Mouse (Mus musculus) C2C12 (cell line): ENCODE measurements around the gene Anapc15-ps. TPM values are rescaled to one million over a fixed set of nuclear protein-coding genes. Genes with fewer than 3 reads are reported as not detected.

Experiments
- H3K27me3 ChIP-seq: one replicate; pipeline ENCODE4 v1.6.1; 2011; ENCODE audit not compliant: control insufficient read depth, insufficient read depth, insufficient read length
- H3K36me3 ChIP-seq: one replicate; pipeline ENCODE4 v1.6.1; 2011; ENCODE audit not compliant: control insufficient read depth, insufficient read depth
- H3K4me3 ChIP-seq: one replicate; pipeline ENCODE4 v1.5.1; 2011; ENCODE audit warnings: mild to moderate bottlenecking, control low read depth; ENCODE audit not compliant: poor library complexity, insufficient read depth, severe bottlenecking
- H3K79me2 ChIP-seq: one replicate; pipeline ENCODE4 v1.6.1; 2011; ENCODE audit not compliant: control insufficient read depth, insufficient read depth
- H3K79me3 ChIP-seq: one replicate; pipeline ENCODE4 v1.6.1; 2011; ENCODE audit warnings: low read depth, control low read depth
- H3ac ChIP-seq: one replicate; pipeline ENCODE3; 2011; ENCODE audit warnings: low read depth; ENCODE audit not compliant: control insufficient read depth, insufficient read length
- CEBPB ChIP-seq: IDR thresholded peaks from one replicate; pipeline ENCODE4 v1.6.1; 2011; ENCODE audit warnings: low read depth, mild to moderate bottlenecking, control low read depth, moderate library complexity
- CTCF ChIP-seq: IDR thresholded peaks from one replicate; pipeline ENCODE4 v1.5.1; 2011; ENCODE audit not compliant: control insufficient read depth, insufficient read depth, insufficient read length
- FOSL1 ChIP-seq: IDR thresholded peaks from one replicate; pipeline ENCODE4 v1.8.0; 2011; ENCODE audit warnings: mild to moderate bottlenecking, low read length; ENCODE audit not compliant: poor library complexity, insufficient read depth, severe bottlenecking
- MAX ChIP-seq: IDR thresholded peaks from one replicate; pipeline ENCODE4 v1.6.1; 2011; ENCODE audit warnings: mild to moderate bottlenecking, control low read depth
- MYOD1 ChIP-seq: IDR thresholded peaks from one replicate; pipeline ENCODE4 v1.6.1; 2011; ENCODE audit warnings: low read depth; ENCODE audit not compliant: control insufficient read depth, insufficient read length
- MYOG ChIP-seq: IDR thresholded peaks from one replicate; pipeline ENCODE4 v1.6.1; 2011; ENCODE audit not compliant: control insufficient read depth, insufficient read length; ENCODE audit errors: extremely low read depth
- USF1 ChIP-seq: IDR thresholded peaks from one replicate; pipeline ENCODE4 v1.6.1; 2011; ENCODE audit warnings: low read depth, mild to moderate bottlenecking, control low read depth, moderate library complexity
- polyA plus RNA-seq: library from polyadenylated mRNA; unstranded; fragments of >200 nt; fragmentation: generic; extraction: Trizol; gene quantifications from one replicate; pipeline ENCODE4 v1.2.1, GENCODE M21; 2012; ENCODE audit warnings: missing spikeins

Anapc15-ps gene
- polyA plus RNA-seq, 1 experiment = 0.16 TPM

- H3K4me3 ChIP-seq = no peak overlapping the region
- H3K27me3 ChIP-seq = no peaks in the 10 kb centered on the region
- no peaks in the 10 kb centered on the region for H3K36me3 ChIP-seq
- no peak for TF ChIP-seq MYOD1
- no peak for TF ChIP-seq USF1
- no peak for TF ChIP-seq CTCF
- no peak for TF ChIP-seq CEBPB
- no peak for TF ChIP-seq FOSL1
- TF ChIP-seq MYOG = no peak
- TF ChIP-seq MAX = no peak
- no peaks in the 10 kb centered on the region for H3K79me3 ChIP-seq
- no peaks in the 10 kb centered on the region for H3K79me2 ChIP-seq
- no peak overlapping the region for H3ac ChIP-seq
Measured at GRCm38 (mm10) chr10:95706867-95707266, 33.6 kb upstream of the Anapc15-ps start.

GRCm38 (mm10) chr10:95705747-95706146 lies 32.5 kb upstream of the Anapc15-ps start:
- no peaks in the 10 kb centered on the region for H3K79me2 ChIP-seq
- H3K36me3 ChIP-seq = no peaks in the 10 kb centered on the region
- no peaks in the 10 kb centered on the region for H3K79me3 ChIP-seq
- H3ac ChIP-seq = no peak overlapping the region
- no peak overlapping the region for H3K4me3 ChIP-seq
- no peak for TF ChIP-seq USF1
- TF ChIP-seq MYOD1 = no peak
- no peak for TF ChIP-seq CTCF
- no peak for TF ChIP-seq MYOG
- TF ChIP-seq CEBPB = no peak
- TF ChIP-seq MAX = no peak
- no peak for TF ChIP-seq FOSL1
- no peaks in the 10 kb centered on the region for H3K27me3 ChIP-seq

DNA sequence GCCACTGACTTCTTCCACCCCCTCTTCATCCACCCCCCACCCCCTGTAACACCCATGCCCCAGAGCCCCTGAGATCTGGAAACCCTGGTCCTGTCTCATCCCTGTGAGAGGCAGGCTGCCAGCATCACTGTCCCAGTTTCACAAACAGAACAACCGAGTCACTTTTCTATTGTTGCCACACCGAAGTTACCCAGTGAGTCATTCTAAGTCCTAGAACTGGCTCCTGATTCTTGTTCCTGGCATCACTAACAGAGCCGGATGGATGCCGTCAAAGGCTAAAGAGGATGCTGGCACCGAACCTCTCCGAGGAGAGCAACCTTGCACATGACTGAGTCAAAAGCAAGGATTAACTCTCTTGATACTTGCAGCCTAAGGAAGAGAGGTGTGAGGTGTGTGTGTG lies 31.6 kb upstream of the Anapc15-ps start:
- TF ChIP-seq CEBPB = peak; percentile 80
- no peak for TF ChIP-seq MYOD1
- no peaks in the 10 kb centered on the region for H3K27me3 ChIP-seq
- H3K79me3 ChIP-seq = no peaks in the 10 kb centered on the region
- H3K79me2 ChIP-seq = no peaks in the 10 kb centered on the region
- H3K4me3 ChIP-seq = no peak overlapping the region
- H3K36me3 ChIP-seq = no peaks in the 10 kb centered on the region
- H3ac ChIP-seq = no peak overlapping the region

DNA sequence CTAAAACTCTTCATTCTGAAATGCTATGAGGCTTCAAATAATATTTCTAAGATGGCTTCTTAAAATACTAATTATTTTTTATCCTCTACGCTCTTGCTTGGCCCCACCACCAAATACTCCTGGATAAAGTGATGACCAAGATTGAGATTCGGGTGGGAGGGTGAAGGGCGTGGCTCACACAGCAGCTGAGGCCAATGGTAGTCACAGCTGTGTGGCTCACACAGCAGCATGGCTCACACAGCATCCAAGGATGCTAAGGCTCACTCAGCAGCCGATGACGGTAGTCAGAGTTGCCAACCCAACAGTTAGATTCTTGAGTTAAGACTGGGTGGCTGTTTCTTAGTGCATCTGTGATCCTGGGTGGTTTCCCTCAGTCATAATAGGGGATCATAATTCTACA lies 30.5 kb upstream of the Anapc15-ps start:
- TF ChIP-seq MAX = no peak
- no peak for TF ChIP-seq CEBPB
- TF ChIP-seq MYOD1 = no peak
- TF ChIP-seq USF1 = no peak
- no peak for TF ChIP-seq MYOG
- TF ChIP-seq CTCF = no peak
- no peak for TF ChIP-seq FOSL1
- no peaks in the 10 kb centered on the region for H3K79me3 ChIP-seq
- H3K27me3 ChIP-seq = no peaks in the 10 kb centered on the region
- H3K4me3 ChIP-seq = no peak overlapping the region
- no peak overlapping the region for H3ac ChIP-seq
- no peaks in the 10 kb centered on the region for H3K79me2 ChIP-seq
- no peaks in the 10 kb centered on the region for H3K36me3 ChIP-seq

GRCm38 (mm10) chr10:95700422-95700821 lies 27.2 kb upstream of the Anapc15-ps start:
- no peaks in the 10 kb centered on the region for H3K79me2 ChIP-seq
- no peaks in the 10 kb centered on the region for H3K27me3 ChIP-seq
- no peaks in the 10 kb centered on the region for H3K36me3 ChIP-seq
- no peak for TF ChIP-seq MYOD1
- TF ChIP-seq FOSL1 = peak; percentile 36
- H3K79me3 ChIP-seq = no peaks in the 10 kb centered on the region
- H3ac ChIP-seq = no peak overlapping the region
- H3K4me3 ChIP-seq = no peak overlapping the region

DNA sequence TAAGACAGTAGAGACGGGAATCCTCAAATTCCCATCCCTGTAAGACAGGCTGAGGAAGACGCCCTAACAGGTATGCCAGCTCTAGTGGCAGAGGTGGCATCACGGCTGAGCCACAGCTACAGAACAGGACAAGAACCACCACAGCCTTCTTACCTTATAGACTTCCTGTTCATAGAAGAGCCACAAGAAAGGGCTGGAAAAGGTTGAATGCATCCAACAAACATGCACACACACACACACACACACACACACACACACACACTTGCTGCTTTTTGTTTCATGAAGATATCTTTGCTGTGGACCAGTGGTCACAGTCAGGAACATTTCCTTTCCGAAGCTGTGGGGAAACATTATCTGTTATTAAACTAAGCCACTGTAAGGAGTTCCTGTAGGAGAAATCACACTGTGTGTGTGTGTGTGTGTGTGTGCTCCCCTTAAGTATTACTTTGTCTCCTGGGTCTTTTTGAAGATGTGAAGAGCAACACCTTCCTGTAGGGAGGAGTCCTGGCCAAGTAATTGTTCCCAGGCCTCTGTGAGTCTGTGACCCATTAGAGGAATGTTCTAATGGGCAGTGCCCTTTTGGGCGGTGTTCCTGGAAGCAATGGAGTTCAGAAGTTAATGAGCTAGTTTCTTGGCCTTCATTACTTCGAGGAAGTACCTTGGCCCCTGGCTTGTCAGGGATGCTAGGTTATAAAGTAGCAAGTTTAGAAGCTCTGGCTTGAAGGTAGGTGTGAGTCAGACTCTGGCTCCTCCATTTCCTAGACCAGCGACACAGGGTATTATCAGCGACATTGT lies 25.9 kb upstream of the Anapc15-ps start:
- no peaks in the 10 kb centered on the region for H3K36me3 ChIP-seq
- H3K79me2 ChIP-seq = no peaks in the 10 kb centered on the region
- no peak overlapping the region for H3ac ChIP-seq
- no peaks in the 10 kb centered on the region for H3K79me3 ChIP-seq
- TF ChIP-seq USF1 = no peak
- no peak overlapping the region for H3K4me3 ChIP-seq
- no peaks in the 10 kb centered on the region for H3K27me3 ChIP-seq
